In the genomic region with DNA sequence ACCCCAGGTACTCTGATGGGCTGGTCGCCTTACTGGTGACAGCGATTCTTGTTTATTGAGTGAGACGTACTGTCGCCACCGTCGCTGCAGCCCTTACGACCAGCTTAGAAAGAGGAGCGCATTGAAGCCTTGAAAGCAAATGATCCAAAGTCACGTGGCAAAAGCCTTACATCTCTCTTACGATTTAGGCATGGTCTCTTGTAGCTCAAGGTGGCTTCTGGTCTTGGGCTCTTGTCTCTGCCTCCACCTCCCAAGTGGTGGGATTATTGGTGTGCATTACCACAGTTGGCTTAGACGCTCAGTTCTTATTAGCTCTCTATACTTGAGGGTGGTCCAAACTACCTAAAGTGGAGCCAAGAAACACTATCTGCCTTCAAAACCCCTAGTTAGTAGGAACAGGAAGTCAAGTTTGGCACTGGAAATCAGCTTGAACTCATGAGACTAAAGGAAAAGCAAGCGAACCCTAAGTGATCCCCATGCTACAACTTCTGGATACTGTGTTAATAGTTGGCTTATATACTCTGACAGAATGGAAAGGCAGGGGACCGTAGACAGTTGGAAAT, we compare ENCODE assay signal across 8 mouse cellular contexts. TPM values are rescaled to one million over a fixed set of nuclear protein-coding genes. Genes with fewer than 3 reads are reported as not detected.
DNase-seq lines count a peak whose midpoint lies in the region; ATAC-seq and TF ChIP-seq lines count a peak whose summit lies in the region.

No protein-coding gene starts in this region.

- peak overlapping the region; percentile 78 for H3ac ChIP-seq in myocyte (ENCODE audit: control insufficient read depth, insufficient read length)

- DNase-seq in liver, adult 2 months (ENCODE audit: extremely low read depth, low read depth, low spot score), result no peak
- DNase-seq in liver, result no peak
- peak; percentile 11 for DNase-seq in c-Kit-negative CD71-positive TER-119-positive erythroid progenitor cells, embryonic 14.5 days (ENCODE audit: low read depth, low spot score)
- no peak for DNase-seq in cerebellum, postnatal 4 days (ENCODE audit: low spot score in 2 of 2)
- DNase-seq in layer of hippocampus, postnatal 14 days (ENCODE audit: low spot score in 2 of 2), result no peak

- 8% methylated on average over 13 of the region's 13 CpGs for WGBS in liver, adult 2 months
- WGBS in hindbrain, embryonic 16.5 days, result 11% methylated on average over 13 of the region's 13 CpGs

- peak overlapping the region; percentile 81 for H3K4me2 ChIP-seq in hindbrain, embryonic 16.5 days (ENCODE audit: low read length)
- peak overlapping the region; percentile 94 for H3K4me2 ChIP-seq in myocyte (ENCODE audit: low read depth)

- TF ChIP-seq POLR2A in liver, adult 2 months (IDR thresholded peaks at IDR 0.05; ENCODE audit: extremely low read depth, insufficient read depth, low read length), result no peak
- no peak for TF ChIP-seq POLR2A in myocyte (IDR thresholded peaks at IDR 0.05; ENCODE audit: insufficient read length, low read depth)

- no peaks in the 10 kb centered on the region for H3K27me3 ChIP-seq in liver, adult 2 months (ENCODE audit: control insufficient read depth, insufficient read depth, low read length)
- no peaks in the 10 kb centered on the region for H3K27me3 ChIP-seq in hindbrain, embryonic 16.5 days (replicated peaks; ENCODE audit: control insufficient read depth, insufficient read depth, low read length)
- no peaks in the 10 kb centered on the region for H3K27me3 ChIP-seq in myocyte (ENCODE audit: control insufficient read depth, insufficient read depth, insufficient read length)

- peak overlapping the region; percentile 7; the same call in 1 of the 2 replicates for H3K27ac ChIP-seq in liver, adult 2 months (replicated peaks; ENCODE audit: insufficient read depth, low read depth, low read length)
- peak overlapping the region; percentile 76; the same call in 1 of the 2 replicates for H3K27ac ChIP-seq in hindbrain, embryonic 16.5 days (ENCODE audit: low read depth, low read length)

- peak overlapping the region; percentile 88 for H3K9ac ChIP-seq in liver, adult 2 months (ENCODE audit: low read depth, low read length)
- H3K9ac ChIP-seq in hindbrain, embryonic 16.5 days (ENCODE audit: low read depth, low read length), result peak overlapping the region; percentile 87

- H3K4me1 ChIP-seq in liver, adult 2 months (ENCODE audit: control insufficient read depth, insufficient read depth, low read length), result peaks cover 3% of the 10 kb centered on the region
- peaks cover 16% of the 10 kb centered on the region for H3K4me1 ChIP-seq in hindbrain, embryonic 16.5 days (ENCODE audit: control insufficient read depth, insufficient read depth, low read depth, low read length)

- no peaks in the 10 kb centered on the region for H3K9me3 ChIP-seq in hindbrain, embryonic 16.5 days (ENCODE audit: control insufficient read depth, low read length)

- peak overlapping the region; percentile 85 for H3K4me3 ChIP-seq in liver, adult 2 months (ENCODE audit: insufficient read depth, low read depth, low read length)
- H3K4me3 ChIP-seq in hindbrain, embryonic 16.5 days (ENCODE audit: low read length), result peak overlapping the region; percentile 78
- peak overlapping the region; percentile 89 for H3K4me3 ChIP-seq in myocyte

- H3K79me2 ChIP-seq in liver, adult 2 months (ENCODE audit: control insufficient read depth, insufficient read depth, low read length), result peaks cover 5% of the 10 kb centered on the region; the same call in 1 of the 2 replicates
- peaks cover 17% of the 10 kb centered on the region for H3K79me2 ChIP-seq in myocyte (ENCODE audit: control insufficient read depth, insufficient read depth)

- H3K36me3 ChIP-seq in liver, adult 2 months (ENCODE audit: control insufficient read depth, insufficient read depth, low read length), result peaks cover 21% of the 10 kb centered on the region
- peaks cover 29% of the 10 kb centered on the region for H3K36me3 ChIP-seq in hindbrain, embryonic 16.5 days (ENCODE audit: control insufficient read depth, insufficient read depth, low read length)
- peaks cover 20% of the 10 kb centered on the region for H3K36me3 ChIP-seq in myocyte (ENCODE audit: control insufficient read depth, insufficient read depth)

- no peak for ATAC-seq in hindbrain, embryonic 16.5 days
- no peak for ATAC-seq in megakaryocyte progenitor cell, adult 5-6 weeks (replicated peaks; ENCODE audit: poor library complexity)

- TF ChIP-seq CTCF in liver, adult 2 months (IDR thresholded peaks at IDR 0.05; ENCODE audit: low read depth, low read length), result no peak

TF ChIP-seq in myocyte, 11 proteins besides CTCF, POLR2A, EP300 and RAD21:
- TF ChIP-seq E2F4 (IDR thresholded peaks at IDR 0.05; ENCODE audit: insufficient read depth) (no peak), TCF3 (IDR thresholded peaks at IDR 0.05; ENCODE audit: insufficient read length, low read depth) (no peak), REST (IDR thresholded peaks at IDR 0.05; ENCODE audit: insufficient read depth, insufficient read length) (no peak), TCF12 (IDR thresholded peaks at IDR 0.05; ENCODE audit: insufficient read depth, poor library complexity, severe bottlenecking) (no peak), MAX (IDR thresholded peaks at IDR 0.05; ENCODE audit: low read depth) (no peak), POLR2AphosphoS2 (IDR thresholded peaks at IDR 0.05; ENCODE audit: insufficient read length, low read depth) (no peak), CEBPB (IDR thresholded peaks at IDR 0.05; ENCODE audit: insufficient read depth, poor library complexity, severe bottlenecking) (no peak), MYOD1 (IDR thresholded peaks at IDR 0.05; ENCODE audit: control insufficient read depth in 1 of 3, insufficient read length in 2 of 3, low read depth in 2 of 3) (no peak), MYOG (IDR thresholded peaks at IDR 0.05; ENCODE audit: control insufficient read depth in 1 of 3, insufficient read depth in 1 of 3, insufficient read length in 2 of 3, low read depth in 2 of 3) (no peak), SRF (IDR thresholded peaks at IDR 0.05; ENCODE audit: control insufficient read depth, insufficient read length, low read depth) (no peak), USF1 (IDR thresholded peaks at IDR 0.05; ENCODE audit: low read depth) (no peak)

RNA-seq across cellular contexts. Expression of gene Nup214, which starts 0.7 kb away (rescaled TPM):
- total RNA-seq in liver, adult 2 months (2014; rRNA removed), result 5.3 and 7.1 TPM in 2 replicates
- 10.2 and 11.5 TPM in 2 replicates for polyA plus RNA-seq in liver, adult 2 months (2012; rRNA removed)
- polyA plus RNA-seq in hindbrain, embryonic 16.5 days (2015; fragmentation: Nextera tagmentation; extraction: Ambion mirVana), result 51.7 and 54.7 TPM in 2 replicates
- polyA plus RNA-seq in myocyte (2012; fragmentation: generic; extraction: Trizol), result 26.3 TPM
- 88.1 and 106 TPM in 2 replicates for total RNA-seq in megakaryocyte progenitor cell, adult 5-6 weeks (2015)
- 30.7 and 59.6 TPM in 2 replicates for total RNA-seq in megakaryocyte progenitor cell, adult 5-6 weeks (2017)
- total RNA-seq in layer of hippocampus, postnatal 14 days (2021), result 10 to 100 TPM; 50.0 to 60.9 TPM

RNA-seq across cellular contexts. Expression of gene Aif1l, which starts 25.0 kb away (rescaled TPM):
- 0.13 and 0.18 TPM in 2 replicates for total RNA-seq in liver, adult 2 months (2014; rRNA removed)
- 0.10 and 0.16 TPM in 2 replicates for polyA plus RNA-seq in liver, adult 2 months (2012; rRNA removed)
- 23.0 and 23.3 TPM in 2 replicates for polyA plus RNA-seq in hindbrain, embryonic 16.5 days (2015; fragmentation: Nextera tagmentation; extraction: Ambion mirVana)
- 159 TPM for polyA plus RNA-seq in myocyte (2012; fragmentation: generic; extraction: Trizol)
- 0.24 and 0.25 TPM in 2 replicates for total RNA-seq in megakaryocyte progenitor cell, adult 5-6 weeks (2015)
- 0.47 TPM in 1 of 2 replicates, not detected in the other for total RNA-seq in megakaryocyte progenitor cell, adult 5-6 weeks (2017)
- 1 to 10 TPM; 4.9 to 8.0 TPM for total RNA-seq in layer of hippocampus, postnatal 14 days (2021)
